Mouse (Mus musculus): ENCODE measurements at regions not wholly inside any gene's neighbourhood (a gene's known extent, or its start where the extent isn't known, plus 50 kb on each side); places are given as distances from the start of the nearest gene placed in this dataset.

- no peak for DNase-seq (ENCODE audit: extremely low spot score in 1 of 2, low spot score in 1 of 2)
These were observed 344.2 kb downstream of the Mdfic start for GRCm38 (mm10) chr6:16064691-16065090.

- no peak for DNase-seq (ENCODE audit: extremely low spot score in 1 of 2, low spot score in 1 of 2)
These were observed 344.7 kb downstream of the Mdfic start for GRCm38 (mm10) chr6:16065121-16065520.

- no peak for DNase-seq (ENCODE audit: extremely low spot score in 1 of 2, low spot score in 1 of 2)
These were observed 355.8 kb downstream of the Mdfic start for GRCm38 (mm10) chr6:16076266-16076665.

- no peak for DNase-seq (ENCODE audit: extremely low spot score in 1 of 2, low spot score in 1 of 2)
These were observed 356.8 kb downstream of the Mdfic start for GRCm38 (mm10) chr6:16077195-16077810.

GRCm38 (mm10) chr6:16077917-16078316 lies 357.5 kb downstream of the Mdfic start:
- no peak for DNase-seq (ENCODE audit: extremely low spot score in 1 of 2, low spot score in 1 of 2)

- no peak for DNase-seq (ENCODE audit: extremely low spot score in 1 of 2, low spot score in 1 of 2)
These were observed 366.6 kb downstream of the Mdfic start for GRCm38 (mm10) chr6:16086952-16087537.

GRCm38 (mm10) chr6:16098761-16099160 lies 378.3 kb downstream of the Mdfic start:
- DNase-seq (ENCODE audit: extremely low spot score in 1 of 2, low spot score in 1 of 2), result no peak

- no peak for DNase-seq (ENCODE audit: extremely low spot score in 1 of 2, low spot score in 1 of 2)
These were observed 420.5 kb downstream of the Mdfic start for GRCm38 (mm10) chr6:16141009-16141408.

- no peak for DNase-seq (ENCODE audit: extremely low spot score in 1 of 2, low spot score in 1 of 2)
These were observed 424.1 kb downstream of the Mdfic start for GRCm38 (mm10) chr6:16144538-16144937.

- no peak for DNase-seq (ENCODE audit: extremely low spot score in 1 of 2, low spot score in 1 of 2)
These were observed 430.1 kb downstream of the Mdfic start for GRCm38 (mm10) chr6:16150535-16150934.

- DNase-seq (ENCODE audit: extremely low spot score in 1 of 2, low spot score in 1 of 2), result no peak
These were observed 431.0 kb downstream of the Mdfic start for GRCm38 (mm10) chr6:16151478-16151877.

GRCm38 (mm10) chr6:16152691-16153090 lies 432.2 kb downstream of the Mdfic start:
- DNase-seq (ENCODE audit: extremely low spot score in 1 of 2, low spot score in 1 of 2), result no peak

- DNase-seq (ENCODE audit: extremely low spot score in 1 of 2, low spot score in 1 of 2), result peak; percentile 11 to 14
These were observed 444.6 kb downstream of the Mdfic start for GRCm38 (mm10) chr6:16165012-16165411.

GRCm38 (mm10) chr6:16171871-16172270 lies 451.4 kb downstream of the Mdfic start:
- no peak for DNase-seq (ENCODE audit: extremely low spot score in 1 of 2, low spot score in 1 of 2)

- no peak for DNase-seq (ENCODE audit: extremely low spot score in 1 of 2, low spot score in 1 of 2)
These were observed 456.9 kb downstream of the Mdfic start for GRCm38 (mm10) chr6:16177313-16177712.

- DNase-seq (ENCODE audit: extremely low spot score in 1 of 2, low spot score in 1 of 2), result peak; percentile 41 to 67
These were observed 467.6 kb downstream of the Mdfic start for GRCm38 (mm10) chr6:16187983-16188550.

GRCm38 (mm10) chr6:16212975-16213374 lies 492.5 kb downstream of the Mdfic start:
- DNase-seq (ENCODE audit: extremely low spot score in 1 of 2, low spot score in 1 of 2), result no peak

- DNase-seq (ENCODE audit: extremely low spot score in 1 of 2, low spot score in 1 of 2), result no peak
These were observed 493.2 kb downstream of the Mdfic start for GRCm38 (mm10) chr6:16213635-16214034.

GRCm38 (mm10) chr6:16221002-16221627 lies 500.7 kb downstream of the Mdfic start:
- DNase-seq (ENCODE audit: extremely low spot score in 1 of 2, low spot score in 1 of 2), result peak in 1 of 2 experiments; percentile 79

Data from frontal cortex, adult 2 months (tissue).